Mouse (Mus musculus): ENCODE results near the gene Prkn. TPM values are rescaled to one million over a fixed set of nuclear protein-coding genes. Genes with fewer than 3 reads are reported as not detected.

Prkn gene
- polyA plus RNA-seq, 1 experiment from 2014 or later, result 1.5 TPM

DNA sequence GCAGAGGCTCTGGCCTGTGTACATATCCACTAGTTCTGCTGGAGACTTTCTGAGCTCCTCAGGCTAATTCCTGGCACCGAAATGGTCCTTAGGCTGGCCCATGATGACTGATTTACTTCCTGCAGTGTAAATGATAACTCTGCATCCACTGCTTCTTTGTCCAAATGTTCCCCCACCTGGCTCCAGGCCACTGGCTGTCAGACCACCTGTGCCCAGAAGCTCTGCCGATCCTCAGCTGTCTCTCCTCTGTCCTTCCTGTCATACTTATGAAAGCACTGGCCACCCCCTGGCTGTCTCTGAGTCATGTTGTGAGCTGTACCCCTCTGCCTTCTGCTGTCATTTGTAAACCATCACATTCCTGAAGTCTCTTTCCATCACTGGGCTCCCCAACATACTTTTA lies 592.4 kb downstream of the Prkn start:
- Histone ChIP-seq H3K9me3 (no peaks in the 10 kb centered on the region), H3K27ac (no peak overlapping the region), H3K4me1 (no peaks in the 10 kb centered on the region), H3K27me3 (no peaks in the 10 kb centered on the region), H3K9ac (no peak overlapping the region), H3K4me3 (replicated peaks) (no peak overlapping the region), H3K36me3 (replicated peaks) (no peaks in the 10 kb centered on the region), H3K4me2 (no peak overlapping the region)
- ATAC-seq (ENCODE audit: low FRiP score), result no peak
- WGBS, result 93% methylated on average over 2 of the region's 2 CpGs

DNA sequence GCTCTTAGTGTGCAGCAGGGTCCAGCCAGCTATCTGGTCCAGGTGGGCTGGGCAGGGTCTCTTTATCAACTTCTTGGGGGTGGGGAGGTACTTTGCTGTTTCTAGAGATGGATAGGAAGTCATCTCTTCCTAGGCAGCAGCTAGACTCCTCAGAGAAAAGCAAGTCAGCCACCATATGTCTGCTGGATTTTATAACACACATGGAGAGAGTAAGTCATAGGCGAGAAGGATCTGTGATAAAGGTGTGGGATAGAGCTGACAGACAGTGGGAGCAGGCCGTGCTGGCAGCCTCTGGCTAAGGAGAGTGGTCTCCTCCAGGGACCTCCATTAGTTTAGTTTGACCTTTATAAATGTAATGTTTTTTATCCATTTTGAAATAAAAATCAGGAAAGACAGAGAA lies 622.5 kb downstream of the Prkn start:
- Histone ChIP-seq H3K9me3 (no peaks in the 10 kb centered on the region), H3K4me3 (replicated peaks) (no peak overlapping the region), H3K4me2 (no peak overlapping the region), H3K27ac (no peak overlapping the region), H3K9ac (no peak overlapping the region), H3K4me1 (no peaks in the 10 kb centered on the region; the same call in 1 of the 2 replicates), H3K27me3 (no peaks in the 10 kb centered on the region), H3K36me3 (replicated peaks) (no peaks in the 10 kb centered on the region)
- WGBS, result 83% methylated on average over 2 of the region's 2 CpGs
- ATAC-seq (ENCODE audit: low FRiP score), result no peak

DNA sequence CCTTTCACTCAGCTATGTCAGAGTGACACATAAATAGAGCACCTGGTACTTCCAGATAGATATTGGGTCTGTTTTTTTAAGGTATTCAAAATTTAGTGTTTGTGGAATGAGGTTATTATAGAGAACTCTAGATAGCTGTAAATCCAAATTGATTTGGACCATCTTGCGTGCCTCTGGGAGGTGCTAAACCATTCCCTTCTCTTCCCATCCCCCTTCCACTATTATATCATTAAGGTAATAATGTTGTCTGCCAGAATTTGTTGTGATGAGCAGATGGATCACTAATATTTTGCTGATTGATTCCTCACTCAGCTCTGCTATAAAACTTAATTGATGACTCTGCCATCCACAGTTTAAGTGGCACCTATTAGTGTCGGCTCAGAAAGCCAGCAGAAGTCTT lies 625.9 kb downstream of the Prkn start:
- H3K9ac ChIP-seq, result no peak overlapping the region
- ATAC-seq (ENCODE audit: low FRiP score), result no peak
- H3K27ac ChIP-seq, result no peak overlapping the region
- no peaks in the 10 kb centered on the region; the same call in 1 of the 2 replicates for H3K4me1 ChIP-seq
- no peaks in the 10 kb centered on the region for H3K27me3 ChIP-seq
- 87% methylated on average over 2 of the region's 2 CpGs for WGBS
- H3K9me3 ChIP-seq, result no peaks in the 10 kb centered on the region
- H3K36me3 ChIP-seq (replicated peaks), result no peaks in the 10 kb centered on the region
- H3K4me3 ChIP-seq (replicated peaks), result no peak overlapping the region
- H3K4me2 ChIP-seq, result no peak overlapping the region

DNA sequence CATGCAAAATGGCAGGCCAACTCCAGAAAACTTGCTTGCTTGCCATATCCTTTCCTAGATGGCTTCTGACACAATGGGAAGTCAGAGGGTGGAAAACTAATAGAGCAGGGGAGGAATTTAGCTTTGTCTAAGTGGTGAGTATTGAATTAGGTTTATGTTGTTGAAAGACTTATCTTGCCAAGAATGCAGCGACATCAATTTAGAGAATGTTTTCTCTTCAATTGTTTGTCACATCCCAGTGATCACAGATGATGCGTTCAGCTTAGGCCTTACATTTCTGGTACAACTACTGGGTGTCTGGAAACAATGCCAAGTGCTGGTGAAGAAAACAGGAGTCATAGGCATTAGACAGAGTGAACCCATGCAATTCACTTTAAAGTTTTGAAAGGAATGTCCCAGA lies 628.4 kb downstream of the Prkn start:
- H3K36me3 ChIP-seq (replicated peaks), result no peaks in the 10 kb centered on the region
- no peaks in the 10 kb centered on the region for H3K27me3 ChIP-seq
- no peak overlapping the region for H3K27ac ChIP-seq
- no peak overlapping the region for H3K9ac ChIP-seq
- no peaks in the 10 kb centered on the region; the same call in 1 of the 2 replicates for H3K4me1 ChIP-seq
- no peak overlapping the region for H3K4me2 ChIP-seq
- ATAC-seq (ENCODE audit: low FRiP score), result no peak
- WGBS, result 86% methylated on average over 2 of the region's 2 CpGs
- no peak overlapping the region for H3K4me3 ChIP-seq (replicated peaks)
- H3K9me3 ChIP-seq, result no peaks in the 10 kb centered on the region

DNA sequence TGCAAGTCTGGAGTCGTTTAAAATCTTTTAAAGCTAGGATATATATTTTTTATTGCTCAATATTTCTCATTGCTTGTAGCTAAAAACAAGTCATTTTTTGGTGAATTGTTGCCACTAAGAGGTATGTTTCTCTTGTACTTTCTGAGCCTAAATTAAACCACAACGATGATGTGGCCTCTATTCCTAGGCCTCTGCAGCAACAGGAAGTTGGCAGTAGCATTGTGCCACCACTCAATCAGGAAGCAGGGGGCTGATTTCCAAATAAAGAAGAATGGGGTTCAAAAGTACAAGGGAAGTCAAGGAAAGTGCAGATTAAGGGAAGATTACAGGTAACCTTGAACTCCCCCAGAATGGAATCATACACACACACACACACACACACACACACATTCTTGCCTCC lies 642.8 kb downstream of the Prkn start:
- Histone ChIP-seq H3K9ac (no peak overlapping the region), H3K36me3 (replicated peaks) (no peaks in the 10 kb centered on the region), H3K9me3 (no peaks in the 10 kb centered on the region), H3K4me1 (no peaks in the 10 kb centered on the region), H3K4me3 (replicated peaks) (no peak overlapping the region), H3K4me2 (no peak overlapping the region), H3K27me3 (no peaks in the 10 kb centered on the region), H3K27ac (no peak overlapping the region)
- no peak for ATAC-seq (ENCODE audit: low FRiP score)
- WGBS, result 80% methylated on average over 2 of the region's 2 CpGs

DNA sequence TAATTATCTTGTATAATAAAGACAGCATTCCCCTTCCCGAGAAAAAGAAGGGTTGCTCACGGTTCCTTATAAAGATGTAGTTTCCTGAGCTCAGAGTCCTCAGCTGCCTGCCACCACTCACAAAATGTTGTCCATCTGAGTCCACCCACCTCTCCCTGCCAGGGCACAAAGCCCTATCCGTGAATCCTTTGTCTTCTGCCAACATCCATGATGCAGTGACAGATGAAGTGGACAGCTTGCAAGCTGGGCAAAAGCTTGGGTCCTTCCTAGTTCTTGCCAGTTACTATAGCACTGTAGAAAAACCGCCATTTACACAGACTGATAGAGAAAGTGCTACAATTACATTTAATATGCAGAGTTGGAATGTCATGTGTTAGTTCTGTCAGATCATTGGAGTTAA lies 649.9 kb downstream of the Prkn start:
- no peak overlapping the region for H3K4me2 ChIP-seq
- ATAC-seq (ENCODE audit: low FRiP score), result no peak
- H3K27me3 ChIP-seq, result no peaks in the 10 kb centered on the region
- 69% methylated on average over 4 of the region's 4 CpGs for WGBS
- H3K36me3 ChIP-seq (replicated peaks), result no peaks in the 10 kb centered on the region
- no peak overlapping the region for H3K9ac ChIP-seq
- no peak overlapping the region for H3K27ac ChIP-seq
- no peak overlapping the region for H3K4me3 ChIP-seq (replicated peaks)
- H3K4me1 ChIP-seq, result no peaks in the 10 kb centered on the region
- H3K9me3 ChIP-seq, result no peaks in the 10 kb centered on the region

DNA sequence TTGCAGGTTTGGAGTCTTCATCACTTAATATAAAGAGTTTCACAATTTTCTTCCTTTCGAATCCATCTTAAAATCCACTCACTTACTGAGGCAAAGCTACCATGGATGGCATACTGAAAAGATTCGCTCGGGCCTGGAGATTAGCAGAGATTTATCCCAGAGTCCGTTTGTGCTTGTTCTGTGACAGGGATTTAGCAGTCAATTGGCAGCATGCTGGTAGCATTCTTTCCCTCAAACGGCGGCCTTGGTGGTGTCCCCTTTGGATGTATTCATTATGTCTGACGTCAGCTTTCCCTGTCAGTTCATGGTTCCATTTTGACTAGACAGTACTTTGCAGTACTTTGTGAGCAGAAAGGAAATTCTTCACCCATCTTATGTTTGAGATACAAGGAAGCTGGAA lies 662.4 kb downstream of the Prkn start:
- Histone ChIP-seq H3K4me3 (replicated peaks) (no peak overlapping the region), H3K9me3 (no peaks in the 10 kb centered on the region), H3K9ac (no peak overlapping the region), H3K27me3 (no peaks in the 10 kb centered on the region), H3K36me3 (replicated peaks) (no peaks in the 10 kb centered on the region), H3K4me1 (0 out of 2 replicates have a peak, but pooled peaks cover 3% of the 10 kb centered on the region), H3K4me2 (no peak overlapping the region), H3K27ac (no peak overlapping the region)
- ATAC-seq (ENCODE audit: low FRiP score), result no peak
- WGBS, result 40% methylated on average over 7 of the region's 7 CpGs

DNA sequence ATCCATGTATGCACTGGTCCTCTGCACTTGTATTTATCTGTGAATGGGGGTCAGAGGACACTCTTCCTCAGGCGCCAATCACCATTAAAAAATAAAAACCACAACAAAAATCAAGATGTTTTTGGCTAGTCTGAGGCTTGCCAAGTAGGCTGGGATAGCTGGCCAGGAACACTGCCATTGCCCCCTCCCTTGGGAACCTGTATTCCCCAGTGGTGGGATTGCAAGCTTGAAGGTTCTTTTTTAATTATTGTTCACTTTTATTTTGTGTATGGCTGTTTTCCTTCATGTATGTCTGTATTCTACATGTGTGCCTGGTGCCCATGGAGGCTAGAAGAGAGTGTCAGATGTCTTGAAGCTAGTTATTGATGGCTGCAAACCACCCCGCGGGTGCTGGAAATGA lies 664.3 kb downstream of the Prkn start:
- Histone ChIP-seq H3K4me3 (replicated peaks) (no peak overlapping the region), H3K36me3 (replicated peaks) (no peaks in the 10 kb centered on the region), H3K4me1 (peaks cover 4% of the 10 kb centered on the region), H3K9me3 (no peaks in the 10 kb centered on the region), H3K27me3 (no peaks in the 10 kb centered on the region), H3K4me2 (no peak overlapping the region), H3K9ac (no peak overlapping the region), H3K27ac (no peak overlapping the region)
- no peak for ATAC-seq (ENCODE audit: low FRiP score)
- 93% methylated on average over 3 of the region's 3 CpGs for WGBS

DNA sequence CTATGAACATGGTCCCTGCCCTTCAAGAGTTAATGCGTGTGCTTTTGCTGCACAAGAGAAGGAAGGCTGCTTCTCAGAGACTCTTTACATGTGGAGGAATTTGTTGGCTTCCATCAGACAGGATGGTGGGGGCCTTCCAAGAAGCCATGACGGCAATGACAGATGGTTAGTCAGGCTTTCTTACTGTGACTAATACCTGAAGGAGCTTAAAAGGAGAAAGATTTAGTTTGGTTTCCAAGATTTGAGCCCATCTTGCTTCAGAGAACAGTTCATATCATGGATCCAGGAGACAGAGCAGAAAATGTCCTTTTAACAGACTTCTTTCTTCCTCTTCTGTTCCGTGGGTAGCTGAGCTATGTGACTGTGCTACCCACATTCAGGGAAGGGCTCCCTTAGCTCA lies 666.9 kb downstream of the Prkn start:
- no peak overlapping the region for H3K27ac ChIP-seq

DNA sequence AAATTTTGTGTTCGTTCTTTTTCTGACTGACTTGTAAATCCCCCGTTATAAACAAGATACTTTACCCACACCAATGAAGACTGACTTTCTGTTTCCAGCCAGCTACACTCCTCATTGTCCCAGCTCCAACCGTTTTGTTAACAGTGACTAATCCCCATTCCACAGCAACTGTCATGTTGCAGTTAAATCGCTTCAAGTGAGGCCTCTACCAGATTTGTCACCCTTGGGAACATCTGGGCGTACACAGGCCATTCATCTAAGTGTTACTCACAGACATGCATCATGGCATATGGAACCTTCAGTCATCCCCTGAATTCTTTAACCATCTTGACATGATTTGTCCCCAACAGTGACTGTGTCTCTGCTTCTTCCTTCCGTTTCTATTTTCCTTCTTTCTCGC lies 669.9 kb downstream of the Prkn start:
- H3K4me2 ChIP-seq, result no peak overlapping the region
- H3K9me3 ChIP-seq, result no peaks in the 10 kb centered on the region
- H3K4me1 ChIP-seq, result peaks cover 14% of the 10 kb centered on the region
- no peaks in the 10 kb centered on the region for H3K36me3 ChIP-seq (replicated peaks)
- no peak overlapping the region for H3K27ac ChIP-seq
- H3K4me3 ChIP-seq (replicated peaks), result no peak overlapping the region
- ATAC-seq (ENCODE audit: low FRiP score), result no peak
- no peaks in the 10 kb centered on the region for H3K27me3 ChIP-seq
- H3K9ac ChIP-seq, result no peak overlapping the region
- WGBS, result 57% methylated on average over 7 of the region's 7 CpGs

More for the DNA sequence above, 666.9 kb downstream of the Prkn start:
- Histone ChIP-seq H3K4me3 (replicated peaks) (no peak overlapping the region), H3K4me1 (peaks cover 14% of the 10 kb centered on the region), H3K27me3 (no peaks in the 10 kb centered on the region), H3K9ac (no peak overlapping the region), H3K9me3 (no peaks in the 10 kb centered on the region), H3K36me3 (replicated peaks) (no peaks in the 10 kb centered on the region), H3K4me2 (no peak overlapping the region)
- 88% methylated on average over 3 of the region's 3 CpGs for WGBS
- ATAC-seq (ENCODE audit: low FRiP score), result no peak

DNA sequence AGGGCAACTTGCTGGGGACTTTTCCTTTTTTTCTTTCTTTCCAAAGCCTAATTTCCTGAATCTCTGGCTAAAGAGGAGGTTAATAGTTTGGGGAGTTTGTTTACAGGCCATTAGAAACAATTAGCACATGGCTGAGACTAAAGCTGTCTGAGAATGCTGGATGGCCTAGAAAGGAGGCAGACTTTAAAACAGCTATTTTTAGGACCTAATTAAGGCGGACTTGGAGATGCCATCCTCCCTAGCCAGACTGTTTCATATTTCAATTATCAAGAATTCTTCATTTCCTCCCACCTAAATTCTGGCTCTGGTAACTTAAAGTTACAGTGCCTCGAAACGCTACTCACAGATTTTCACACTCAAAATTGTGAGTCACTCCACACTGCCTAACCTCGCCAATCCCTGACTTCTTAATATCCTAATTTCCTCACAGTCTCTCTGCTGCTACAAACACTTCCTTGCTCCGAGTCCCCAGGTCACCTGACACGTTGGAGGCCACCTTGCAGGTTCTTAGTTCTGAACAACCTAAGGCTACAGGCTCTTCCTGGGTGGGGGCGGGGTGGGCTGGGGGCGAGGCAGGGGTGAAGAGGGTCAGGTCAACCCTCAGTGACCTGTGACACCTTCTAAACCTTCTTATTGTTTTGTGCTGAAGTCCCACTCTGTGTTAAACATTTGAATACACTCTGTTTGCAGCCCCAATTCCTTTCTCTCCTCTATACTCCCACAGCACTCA lies 674.0 kb downstream of the Prkn start:
- 41% methylated on average over 8 of the region's 8 CpGs for WGBS
- Histone ChIP-seq H3K27me3 (no peaks in the 10 kb centered on the region), H3K4me2 (no peak overlapping the region), H3K36me3 (replicated peaks) (no peaks in the 10 kb centered on the region), H3K9ac (no peak overlapping the region), H3K4me3 (replicated peaks) (no peak overlapping the region), H3K4me1 (peaks cover 14% of the 10 kb centered on the region), H3K27ac (no peak overlapping the region), H3K9me3 (no peaks in the 10 kb centered on the region)
- no peak for ATAC-seq (ENCODE audit: low FRiP score)

DNA sequence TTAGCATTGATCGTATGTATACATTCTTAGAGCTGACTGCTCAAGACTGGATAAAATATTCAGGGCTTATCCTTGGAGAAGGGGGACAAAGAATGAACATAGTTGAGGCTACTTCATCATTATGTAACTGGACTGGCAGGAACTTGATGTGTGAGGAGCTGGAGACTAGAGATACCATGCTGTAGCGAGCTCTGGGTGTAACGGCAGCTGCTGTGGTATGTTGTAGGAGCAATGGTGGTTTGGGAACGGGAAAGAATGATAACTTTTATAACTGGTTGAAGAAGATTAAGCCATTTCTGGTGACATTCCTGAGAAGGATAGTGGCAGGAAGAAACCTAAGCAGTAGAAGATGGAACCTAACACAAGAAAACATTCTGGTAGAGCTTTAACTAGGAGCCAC lies 675.4 kb downstream of the Prkn start:
- no peaks in the 10 kb centered on the region for H3K36me3 ChIP-seq (replicated peaks)
- ATAC-seq (ENCODE audit: low FRiP score), result no peak
- H3K27me3 ChIP-seq, result no peaks in the 10 kb centered on the region
- H3K9me3 ChIP-seq, result no peaks in the 10 kb centered on the region
- no peak overlapping the region for H3K27ac ChIP-seq
- peaks cover 4% of the 10 kb centered on the region; the same call in 1 of the 2 replicates for H3K4me1 ChIP-seq
- H3K4me3 ChIP-seq (replicated peaks), result no peak overlapping the region
- no peak overlapping the region for H3K9ac ChIP-seq
- 92% methylated on average over 4 of the region's 4 CpGs for WGBS
- H3K4me2 ChIP-seq, result no peak overlapping the region

DNA sequence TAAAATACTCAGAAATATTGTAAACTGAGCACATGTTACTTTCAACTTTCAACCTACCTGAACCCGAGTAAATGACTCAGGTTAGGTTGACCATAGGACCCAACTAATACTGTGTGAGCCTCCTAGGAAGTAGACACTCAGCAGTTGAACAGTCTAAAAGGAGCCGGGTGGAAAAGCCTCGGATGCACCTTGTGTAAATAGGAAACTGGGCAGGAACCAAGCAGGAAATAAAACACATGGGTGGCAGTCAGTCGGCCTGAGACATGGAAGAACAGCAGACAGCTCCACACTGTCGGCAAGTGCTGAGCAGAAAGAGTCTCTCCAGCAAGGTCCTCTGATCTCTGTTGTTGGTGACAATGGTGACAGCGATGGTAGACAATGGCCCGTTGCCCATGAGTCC lies 676.0 kb downstream of the Prkn start:
- Histone ChIP-seq H3K9me3 (no peaks in the 10 kb centered on the region), H3K9ac (no peak overlapping the region), H3K27ac (no peak overlapping the region), H3K4me1 (peaks cover 4% of the 10 kb centered on the region; the same call in 1 of the 2 replicates), H3K27me3 (no peaks in the 10 kb centered on the region), H3K4me2 (no peak overlapping the region), H3K36me3 (replicated peaks) (no peaks in the 10 kb centered on the region), H3K4me3 (replicated peaks) (no peak overlapping the region)
- 88% methylated on average over 7 of the region's 7 CpGs for WGBS
- no peak for ATAC-seq (ENCODE audit: low FRiP score)
